Mouse (Mus musculus) Muller cell, postnatal 12 days (primary cell): ENCODE results near the gene Grhl3.

Experiments used
- DNase-seq: peaks from one replicate; pipeline ENCODE4 v3.0.0-alpha.2; 2015; ENCODE audit errors: inconsistent ontology term

Grhl3 gene

GRCm38 (mm10) chr4:135531771-135532613 is 41.4 kb downstream of the Grhl3 start:
- DNase-seq: no peak

- no peak for DNase-seq
These were observed 42.2 kb downstream of the Grhl3 start for GRCm38 (mm10) chr4:135531236-135531635.

GRCm38 (mm10) chr4:135530270-135530669 is 43.2 kb downstream of the Grhl3 start:
- no peak for DNase-seq

- DNase-seq: no peak
These were observed 47.3 kb downstream of the Grhl3 start for GRCm38 (mm10) chr4:135526039-135526710.

GRCm38 (mm10) chr4:135525057-135525456 is 48.4 kb downstream of the Grhl3 start:
- DNase-seq: no peak

GRCm38 (mm10) chr4:135523939-135524338 is 49.5 kb downstream of the Grhl3 start:
- no peak for DNase-seq

GRCm38 (mm10) chr4:135520421-135520820 is 53.0 kb downstream of the Grhl3 start:
- DNase-seq: no peak

- no peak for DNase-seq
These were observed 55.3 kb downstream of the Grhl3 start for GRCm38 (mm10) chr4:135518135-135518534.

- peak; percentile 30 for DNase-seq
These were observed 56.8 kb downstream of the Grhl3 start for GRCm38 (mm10) chr4:135516351-135517316.

GRCm38 (mm10) chr4:135514925-135515324 is 58.5 kb downstream of the Grhl3 start:
- no peak for DNase-seq

GRCm38 (mm10) chr4:135513865-135514264 is 59.6 kb downstream of the Grhl3 start:
- DNase-seq: no peak

GRCm38 (mm10) chr4:135509515-135509914 is 63.9 kb downstream of the Grhl3 start:
- no peak for DNase-seq

GRCm38 (mm10) chr4:135508419-135509039 is 64.9 kb downstream of the Grhl3 start:
- peak; percentile 69 for DNase-seq

GRCm38 (mm10) chr4:135507547-135508350 is 65.7 kb downstream of the Grhl3 start:
- peak; percentile 68 for DNase-seq

- DNase-seq: no peak
These were observed 67.6 kb downstream of the Grhl3 start for GRCm38 (mm10) chr4:135505794-135506193.

- DNase-seq: no peak
These were observed 71.8 kb downstream of the Grhl3 start for GRCm38 (mm10) chr4:135501587-135501986.

- no peak for DNase-seq
These were observed 73.6 kb downstream of the Grhl3 start for GRCm38 (mm10) chr4:135499831-135500230.

- DNase-seq: no peak
These were observed 75.3 kb downstream of the Grhl3 start for GRCm38 (mm10) chr4:135498136-135498535.

- DNase-seq: peak; percentile 86
These were observed 77.6 kb downstream of the Grhl3 start for GRCm38 (mm10) chr4:135495810-135496209.

- no peak for DNase-seq
These were observed 78.0 kb downstream of the Grhl3 start for GRCm38 (mm10) chr4:135495397-135495791.
